ENCODE assay signal across 12 mouse cellular contexts in genomic region chr2:5824213-5824612, GRCm38 (mm10). TPM values are rescaled to one million over a fixed set of nuclear protein-coding genes. Genes with fewer than 3 reads are reported as not detected.
DNase-seq lines count a peak whose midpoint lies in the region; ATAC-seq and TF ChIP-seq lines count a peak whose summit lies in the region.
"Had no signal": no experiment of that assay in that cellular context is flagged by ENCODE, and none has a peak within 500 bp of the region (broad histone marks: within the 10 kb centered on the region; RNA-seq: fewer than 3 reads in every experiment).

No protein-coding gene starts in this region.

- H3K4me3 ChIP-seq in forebrain, embryonic 14.5 days (ENCODE audit: low read depth, low read length), result no peak overlapping the region
- H3K4me3 ChIP-seq in forebrain, embryonic 16.5 days (replicated peaks; ENCODE audit: low read length), result no peak overlapping the region
- no peak overlapping the region for H3K4me3 ChIP-seq in liver, embryonic 15.5 days (replicated peaks)
- no peak overlapping the region for H3K4me3 ChIP-seq in thymus, adult 2 months (ENCODE audit: control insufficient read depth, insufficient read depth, low read length)
- H3K4me3 ChIP-seq: heart, embryonic 10.5 days; limb, embryonic 15.5 days; neural tube, embryonic 13.5 days had no signal

- intact Hi-C loops in gastrocnemius, postnatal 14 days (cut with DNase I; ENCODE audit: low total_unique reads), result no loop called here

- in situ Hi-C loops in Patski (cut with MboI; ENCODE audit: low pct_unique_long_range_greater_than_20kb), result loop anchor here (25.0 kb wide), 1 partner anchor 912 kb away; the partner anchor contains the start of gene Phyh

- H3K4me1 ChIP-seq in forebrain, embryonic 14.5 days (ENCODE audit: control insufficient read depth, insufficient read depth, low read length), result no peaks in the 10 kb centered on the region
- no peaks in the 10 kb centered on the region for H3K4me1 ChIP-seq in forebrain, embryonic 16.5 days (replicated peaks; ENCODE audit: control insufficient read depth, insufficient read depth, low read length)
- peaks cover 17% of the 10 kb centered on the region for H3K4me1 ChIP-seq in liver, embryonic 15.5 days (replicated peaks)
- H3K4me1 ChIP-seq in thymus, adult 2 months (replicated peaks; ENCODE audit: control insufficient read depth, insufficient read depth, low read length), result no peaks in the 10 kb centered on the region
- H3K4me1 ChIP-seq: heart, embryonic 10.5 days; limb, embryonic 15.5 days; neural tube, embryonic 13.5 days had no signal

- no peak for TF ChIP-seq POLR2A in thymus, adult 2 months (IDR thresholded peaks at IDR 0.05; ENCODE audit: control insufficient read depth, extremely low read depth, insufficient read depth, low read length, poor library complexity)

- peaks cover 64% of the 10 kb centered on the region for H3K36me3 ChIP-seq in forebrain, embryonic 14.5 days (ENCODE audit: control insufficient read depth, insufficient read depth, low read length)
- peaks cover 23% of the 10 kb centered on the region for H3K36me3 ChIP-seq in forebrain, embryonic 16.5 days (ENCODE audit: control insufficient read depth, insufficient read depth)
- peaks cover 56% of the 10 kb centered on the region for H3K36me3 ChIP-seq in liver, embryonic 15.5 days (replicated peaks)
- H3K36me3 ChIP-seq in thymus, adult 2 months (ENCODE audit: control insufficient read depth, insufficient read depth, low read length), result peaks cover 36% of the 10 kb centered on the region

- peak; percentile 47 for DNase-seq in forebrain, embryonic 14.5 days (ENCODE audit: low spot score)
- DNase-seq in liver, result no peak
- no peak for DNase-seq in Patski (ENCODE audit: low read depth, low spot score)
- peak; percentile 16 for DNase-seq in mesoderm, embryonic 11.5 days (ENCODE audit: low read depth, low spot score)
- DNase-seq in gastrocnemius, postnatal 14 days, result no peak
- no peak for DNase-seq in thymus, adult 2 months

- POLR2A ChIA-PET in Patski (lab: Charles Lee), result no interaction called here

- no peak overlapping the region for H3K9ac ChIP-seq in forebrain, embryonic 14.5 days (ENCODE audit: low read length)
- no peak overlapping the region for H3K9ac ChIP-seq in forebrain, embryonic 16.5 days (replicated peaks; ENCODE audit: low read depth, low read length)
- H3K9ac ChIP-seq in liver, embryonic 15.5 days, result no peak overlapping the region
- H3K9ac ChIP-seq: limb, embryonic 15.5 days; neural tube, embryonic 13.5 days had no signal

- WGBS in forebrain, embryonic 14.5 days, result 19% methylated on average over 1 of the region's 1 CpGs
- WGBS in forebrain, embryonic 16.5 days, result 16% methylated on average over 1 of the region's 1 CpGs
- 24% methylated on average over 1 of the region's 1 CpGs for WGBS in liver, embryonic 15.5 days (ENCODE audit: insufficient replicate concordance)
- WGBS in thymus, adult 2 months, result 39% methylated on average over 1 of the region's 1 CpGs

- TF ChIP-seq CTCF in Patski (IDR thresholded peaks at IDR 0.05), result peak; percentile 62
- TF ChIP-seq CTCF in thymus, adult 2 months (IDR thresholded peaks at IDR 0.05; ENCODE audit: borderline replicate concordance, control insufficient read depth, extremely low read depth, insufficient read depth, low read length, poor library complexity), result no peak

- H3K27me3 ChIP-seq in forebrain, embryonic 14.5 days (replicated peaks; ENCODE audit: control insufficient read depth, insufficient read depth, low read length), result no peaks in the 10 kb centered on the region
- H3K27me3 ChIP-seq in forebrain, embryonic 16.5 days (replicated peaks; ENCODE audit: control insufficient read depth, insufficient read depth, low read length), result no peaks in the 10 kb centered on the region
- H3K27me3 ChIP-seq in liver, embryonic 15.5 days, result no peaks in the 10 kb centered on the region
- H3K27me3 ChIP-seq in Patski, result no peaks in the 10 kb centered on the region
- no peaks in the 10 kb centered on the region for H3K27me3 ChIP-seq in thymus, adult 2 months (ENCODE audit: control insufficient read depth, insufficient read depth, low read length)
- H3K27me3 ChIP-seq: limb, embryonic 15.5 days; neural tube, embryonic 13.5 days had no signal

- no peak for ATAC-seq in forebrain, embryonic 14.5 days
- ATAC-seq in forebrain, embryonic 16.5 days, result no peak
- no peak for ATAC-seq in liver, embryonic 15.5 days (ENCODE audit: insufficient read depth)
- ATAC-seq in Patski, result no peak

- H3K9me3 ChIP-seq in forebrain, embryonic 14.5 days (replicated peaks; ENCODE audit: control insufficient read depth, low read length), result no peaks in the 10 kb centered on the region
- H3K9me3 ChIP-seq in forebrain, embryonic 16.5 days (ENCODE audit: control insufficient read depth, low read length), result no peaks in the 10 kb centered on the region
- H3K9me3 ChIP-seq in liver, embryonic 15.5 days (replicated peaks), result no peaks in the 10 kb centered on the region
- H3K9me3 ChIP-seq: G1E; heart, embryonic 10.5 days; limb, embryonic 15.5 days; neural tube, embryonic 13.5 days had no signal

- H3K4me2 ChIP-seq in forebrain, embryonic 14.5 days (ENCODE audit: low read length), result no peak overlapping the region
- no peak overlapping the region for H3K4me2 ChIP-seq in forebrain, embryonic 16.5 days (ENCODE audit: low read length)
- H3K4me2 ChIP-seq in liver, embryonic 15.5 days, result no peak overlapping the region
- H3K4me2 ChIP-seq: limb, embryonic 15.5 days; neural tube, embryonic 13.5 days had no signal

- no peak overlapping the region for H3K27ac ChIP-seq in forebrain, embryonic 14.5 days (ENCODE audit: low read depth, low read length)
- no peak overlapping the region for H3K27ac ChIP-seq in forebrain, embryonic 16.5 days (ENCODE audit: low read length)
- H3K27ac ChIP-seq in liver, embryonic 15.5 days (replicated peaks), result peak overlapping the region; percentile 55
- H3K27ac ChIP-seq in thymus, adult 2 months (ENCODE audit: control insufficient read depth, insufficient read depth, low read length), result no peak overlapping the region
- H3K27ac ChIP-seq: heart, embryonic 10.5 days; limb, embryonic 15.5 days; neural tube, embryonic 13.5 days had no signal

- CTCF ChIA-PET in Patski (lab: Charles Lee), result interaction anchor here (1.1 to 1.5 kb wide), 3 partner anchors 12 to 28 kb away, joined by 4 to 6 read pairs (median 4); no protein-coding TSS in a partner anchor

RNA-seq across cellular contexts. Expression of gene Nudt5, which starts 20.6 kb away (rescaled TPM):
- 32.0 and 36.2 TPM in 2 replicates for polyA plus RNA-seq in forebrain, embryonic 14.5 days (2014; fragmentation: Nextera tagmentation; extraction: Ambion mirVana)
- 31.3 and 33.8 TPM in 2 replicates for polyA plus RNA-seq in forebrain, embryonic 16.5 days (2015; fragmentation: Nextera tagmentation; extraction: Ambion mirVana)
- 41.1 and 47.0 TPM in 2 replicates for polyA plus RNA-seq in liver, embryonic 15.5 days (2015; fragmentation: Nextera tagmentation; extraction: Ambion mirVana)
- polyA plus RNA-seq in Patski (2021), result 67.3 TPM
- total RNA-seq in gastrocnemius, postnatal 14 days (2021), result 1 to 10 TPM; 4.9 to 8.2 TPM
- polyA plus RNA-seq in thymus, adult 2 months (2012; rRNA removed), result 14.8 and 14.9 TPM in 2 replicates

RNA-seq across cellular contexts. Expression of gene Cdc123, which starts 20.8 kb away (rescaled TPM):
- polyA plus RNA-seq in forebrain, embryonic 14.5 days (2014; fragmentation: Nextera tagmentation; extraction: Ambion mirVana), result 278 and 301 TPM in 2 replicates
- 294 and 308 TPM in 2 replicates for polyA plus RNA-seq in forebrain, embryonic 16.5 days (2015; fragmentation: Nextera tagmentation; extraction: Ambion mirVana)
- 130 and 139 TPM in 2 replicates for polyA plus RNA-seq in liver, embryonic 15.5 days (2015; fragmentation: Nextera tagmentation; extraction: Ambion mirVana)
- polyA plus RNA-seq in Patski (2021), result 140 TPM
- total RNA-seq in gastrocnemius, postnatal 14 days (2021), result 10 to 100 TPM; 73.1 to 74.2 TPM
- polyA plus RNA-seq in thymus, adult 2 months (2012; rRNA removed), result 74.7 and 79.8 TPM in 2 replicates

RNA-seq across cellular contexts. Expression of gene Gm13199, which starts 38.5 kb away (rescaled TPM):
- polyA plus RNA-seq in forebrain, embryonic 14.5 days (2014; fragmentation: Nextera tagmentation; extraction: Ambion mirVana), result 0.63 and 0.85 TPM in 2 replicates
- polyA plus RNA-seq in forebrain, embryonic 16.5 days (2015; fragmentation: Nextera tagmentation; extraction: Ambion mirVana), result 1.4 and 1.9 TPM in 2 replicates
- 0.45 and 0.50 TPM in 2 replicates for polyA plus RNA-seq in liver, embryonic 15.5 days (2015; fragmentation: Nextera tagmentation; extraction: Ambion mirVana)
- polyA plus RNA-seq in Patski (2021), result 1.0 TPM
- total RNA-seq in gastrocnemius, postnatal 14 days (2021), result under 1 TPM in 1 of 2 experiments, not detected in 1; 0.40 TPM
- 3.0 and 3.8 TPM in 2 replicates for polyA plus RNA-seq in thymus, adult 2 months (2012; rRNA removed)
- polyA plus RNA-seq: G1E had no signal

Comparison
In these comparisons a context has a peak if more than half of its experiments do, and no peak if none do; other contexts are left out.
1. DNase-seq: peak in forebrain, embryonic 14.5 days (single experiment) and mesoderm, embryonic 11.5 days (single experiment); none in liver (single experiment), Patski (single experiment), gastrocnemius, postnatal 14 days (single experiment) and thymus, adult 2 months (single experiment).